Mouse (Mus musculus) E14TG2a.4 (cell line): Measurements from ENCODE around the gene 2310002L09Rik.
"Not testable (repeated sequence)": the region's sequence is repeated elsewhere in the genome, so short reads cannot be mapped to it uniquely, and the experiment has no call there.

Experiments
- CTCF ChIP-seq: conservative IDR thresholded peaks from 2 replicates; pipeline ENCODE4 v1.5.1; 2014; ENCODE audit warnings: low read length
- POU5F1 ChIP-seq: IDR thresholded peaks from 2 replicates; pipeline ENCODE4 v1.6.1; 2014; ENCODE audit warnings: low read length, borderline replicate concordance

- not testable (repeated sequence) for TF ChIP-seq CTCF, POU5F1
Measured at GRCm38 (mm10) chr4:73905853-73906252, 44.8 kb downstream of the 2310002L09Rik start, which contains the start of gene Gm13871.
